Mouse (Mus musculus) T-helper 2 cell (primary cell): ENCODE measurements around the gene Cenps.
"Not testable (repeated sequence)": the region's sequence is repeated elsewhere in the genome, so short reads cannot be mapped to it uniquely, and the experiment has no call there.

Experiments used
- in situ Hi-C: fragments of 300-600 bp; cut with MboI, MseI; formaldehyde crosslinking; loops from one replicate; pipeline ENCODE4 v1.15.1; 2025; ENCODE audit warnings: high pct_unique_total_duplicates

The Cenps gene

GRCm38 (mm10) chr4:149136982-149137770 is at the start of gene Cenps:
TSS of gene Cenps (minus strand) at chr4:149137629.
- in situ Hi-C loops: no loop called here

- in situ Hi-C loops: no loop called here
Observed at GRCm38 (mm10) chr4:149182755-149183154, 45.3 kb upstream of the Cenps start.

GRCm38 (mm10) chr4:149182192-149182591 is 44.8 kb upstream of the Cenps start:
- in situ Hi-C loops: no loop called here

- in situ Hi-C loops: no loop called here
Observed at GRCm38 (mm10) chr4:149179573-149179972, 42.1 kb upstream of the Cenps start.

GRCm38 (mm10) chr4:149179160-149179559 is 41.7 kb upstream of the Cenps start:
- in situ Hi-C loops: no loop called here

- in situ Hi-C loops: no loop called here
Observed at GRCm38 (mm10) chr4:149178328-149178727, 40.9 kb upstream of the Cenps start.

GRCm38 (mm10) chr4:149177046-149177445 is 39.6 kb upstream of the Cenps start:
- in situ Hi-C loops: no loop called here

GRCm38 (mm10) chr4:149176645-149177044 is 39.2 kb upstream of the Cenps start:
- in situ Hi-C loops: no loop called here

- in situ Hi-C loops: no loop called here
Observed at GRCm38 (mm10) chr4:149173661-149174060, 36.2 kb upstream of the Cenps start.

GRCm38 (mm10) chr4:149172666-149173065 is 35.2 kb upstream of the Cenps start:
- in situ Hi-C loops: no loop called here

GRCm38 (mm10) chr4:149172083-149172482 is 34.7 kb upstream of the Cenps start:
- in situ Hi-C loops: no loop called here

- in situ Hi-C loops: no loop called here
Observed at GRCm38 (mm10) chr4:149171581-149171981, 34.2 kb upstream of the Cenps start.

GRCm38 (mm10) chr4:149170394-149170931 is 33.0 kb upstream of the Cenps start:
- in situ Hi-C loops: no loop called here

- in situ Hi-C loops: not testable (repeated sequence)
Observed at GRCm38 (mm10) chr4:149169926-149170325, 32.5 kb upstream of the Cenps start.

GRCm38 (mm10) chr4:149168016-149168415 is 30.6 kb upstream of the Cenps start:
- in situ Hi-C loops: no loop called here

GRCm38 (mm10) chr4:149166957-149167611 is 29.7 kb upstream of the Cenps start:
- in situ Hi-C loops: no loop called here

GRCm38 (mm10) chr4:149166215-149166946 is 29.0 kb upstream of the Cenps start, which contains the start of gene Pgd:
TSS of gene Pgd (minus strand) at chr4:149166771.
- in situ Hi-C loops: no loop called here

- in situ Hi-C loops: no loop called here
Observed at GRCm38 (mm10) chr4:149164150-149164549, 26.7 kb upstream of the Cenps start.

- in situ Hi-C loops: no loop called here
Observed at GRCm38 (mm10) chr4:149163196-149163595, 25.8 kb upstream of the Cenps start.

GRCm38 (mm10) chr4:149161166-149161565 is 23.7 kb upstream of the Cenps start:
- in situ Hi-C loops: no loop called here

- in situ Hi-C loops: loop anchor here (10.0 kb wide), 1 partner anchor 375 kb away; no protein-coding TSS in a partner anchor
Observed at GRCm38 (mm10) chr4:149159891-149160290, 22.5 kb upstream of the Cenps start.

GRCm38 (mm10) chr4:149159203-149159602 is 21.8 kb upstream of the Cenps start:
- in situ Hi-C loops: loop anchor here (10.0 kb wide), 1 partner anchor 376 kb away; no protein-coding TSS in a partner anchor
